Mouse (Mus musculus): ENCODE measurements around the gene Abcb4. TPM values are rescaled to one million over a fixed set of nuclear protein-coding genes. Genes with fewer than 3 reads are reported as not detected.
"Not testable (repeated sequence)": the region's sequence is repeated elsewhere in the genome, so short reads cannot be mapped to it uniquely, and the experiment has no call there.

Gene Abcb4
- polyA plus RNA-seq, 1 experiment from 2014 or later, result 0.29 TPM

GRCm38 (mm10) chr5:8937965-8938364, 44.4 kb downstream of the Abcb4 start:
- H3K9me3 ChIP-seq, result no peaks in the 10 kb centered on the region
- 94% methylated on average over 7 of the region's 7 CpGs for WGBS

GRCm38 (mm10) chr5:8941266-8941665, 47.7 kb downstream of the Abcb4 start:
- not testable (repeated sequence) for H3K4me1 ChIP-seq; H3K27me3 ChIP-seq (ENCODE audit: poor library complexity, severe bottlenecking); H3K4me3 ChIP-seq; H3K9me3 ChIP-seq; H3K36me3 ChIP-seq (replicated peaks); H3K27ac ChIP-seq; DNase-seq (ENCODE audit: extremely low spot score, low spot score)
- no CpG with 5 or more reads among the region's 1 CpGs for whole genome bisulfite sequencing

More at GRCm38 (mm10) chr5:8937965-8938364, 44.4 kb downstream of the Abcb4 start:
- no peaks in the 10 kb centered on the region for H3K36me3 ChIP-seq (replicated peaks)
- no peaks in the 10 kb centered on the region for H3K27me3 ChIP-seq (ENCODE audit: poor library complexity, severe bottlenecking)
- no peaks in the 10 kb centered on the region for H3K4me1 ChIP-seq
- DNase-seq (ENCODE audit: extremely low spot score, low spot score), result no peak
- H3K27ac ChIP-seq, result no peak overlapping the region
- no peak overlapping the region for H3K4me3 ChIP-seq

- H3K4me3 ChIP-seq, result no peak overlapping the region
These were observed 50.3 kb downstream of the Abcb4 start for GRCm38 (mm10) chr5:8943836-8944235.

GRCm38 (mm10) chr5:8947423-8948110, 54.0 kb downstream of the Abcb4 start:
- Histone ChIP-seq H3K27ac (no peak overlapping the region), H3K27me3 (ENCODE audit: poor library complexity, severe bottlenecking) (no peaks in the 10 kb centered on the region), H3K4me1 (no peaks in the 10 kb centered on the region), H3K36me3 (replicated peaks) (no peaks in the 10 kb centered on the region), H3K9me3 (no peaks in the 10 kb centered on the region), H3K4me3 (no peak overlapping the region)
- WGBS, result 75% methylated on average over 4 of the region's 4 CpGs
- DNase-seq (ENCODE audit: extremely low spot score, low spot score), result no peak

More at GRCm38 (mm10) chr5:8943836-8944235, 50.3 kb downstream of the Abcb4 start:
- Histone ChIP-seq H3K27me3 (ENCODE audit: poor library complexity, severe bottlenecking) (no peaks in the 10 kb centered on the region), H3K27ac (no peak overlapping the region), H3K36me3 (replicated peaks) (no peaks in the 10 kb centered on the region), H3K4me1 (no peaks in the 10 kb centered on the region), H3K9me3 (no peaks in the 10 kb centered on the region)
- WGBS, result 85% methylated on average over 3 of the region's 3 CpGs
- no peak for DNase-seq (ENCODE audit: extremely low spot score, low spot score)

GRCm38 (mm10) chr5:8953660-8954059, 60.1 kb downstream of the Abcb4 start:
- WGBS, result 92% methylated on average over 2 of the region's 2 CpGs
- H3K27me3 ChIP-seq (ENCODE audit: poor library complexity, severe bottlenecking), result no peaks in the 10 kb centered on the region

GRCm38 (mm10) chr5:8955544-8955943, 62.0 kb downstream of the Abcb4 start:
- Histone ChIP-seq H3K36me3 (replicated peaks) (no peaks in the 10 kb centered on the region), H3K9me3 (no peaks in the 10 kb centered on the region)
- 94% methylated on average over 3 of the region's 3 CpGs for WGBS

More at GRCm38 (mm10) chr5:8953660-8954059, 60.1 kb downstream of the Abcb4 start:
- Histone ChIP-seq H3K4me3 (no peak overlapping the region), H3K27ac (no peak overlapping the region), H3K9me3 (no peaks in the 10 kb centered on the region), H3K36me3 (replicated peaks) (no peaks in the 10 kb centered on the region), H3K4me1 (no peaks in the 10 kb centered on the region)
- DNase-seq (ENCODE audit: extremely low spot score, low spot score), result no peak

GRCm38 (mm10) chr5:8960534-8960933, 67.0 kb downstream of the Abcb4 start:
- WGBS, result 88% methylated on average over 4 of the region's 4 CpGs
- Histone ChIP-seq H3K36me3 (replicated peaks) (peaks cover 20% of the 10 kb centered on the region), H3K4me1 (no peaks in the 10 kb centered on the region), H3K9me3 (no peaks in the 10 kb centered on the region), H3K4me3 (no peak overlapping the region), H3K27me3 (ENCODE audit: poor library complexity, severe bottlenecking) (no peaks in the 10 kb centered on the region), H3K27ac (no peak overlapping the region)
- DNase-seq (ENCODE audit: extremely low spot score, low spot score), result no peak

More at GRCm38 (mm10) chr5:8955544-8955943, 62.0 kb downstream of the Abcb4 start:
- Histone ChIP-seq H3K4me1 (no peaks in the 10 kb centered on the region), H3K4me3 (no peak overlapping the region), H3K27me3 (ENCODE audit: poor library complexity, severe bottlenecking) (no peaks in the 10 kb centered on the region), H3K27ac (no peak overlapping the region)
- no peak for DNase-seq (ENCODE audit: extremely low spot score, low spot score)

- Histone ChIP-seq H3K27me3 (ENCODE audit: poor library complexity, severe bottlenecking) (no peaks in the 10 kb centered on the region), H3K9me3 (no peaks in the 10 kb centered on the region), H3K4me1 (no peaks in the 10 kb centered on the region), H3K36me3 (replicated peaks) (peaks cover 55% of the 10 kb centered on the region), H3K27ac (no peak overlapping the region), H3K4me3 (no peak overlapping the region)
- 96% methylated on average over 5 of the region's 5 CpGs for WGBS
- no peak for DNase-seq (ENCODE audit: extremely low spot score, low spot score)
These were observed 71.0 kb downstream of the Abcb4 start for GRCm38 (mm10) chr5:8964487-8964886.

- DNase-seq (ENCODE audit: extremely low spot score, low spot score), result no peak
- Histone ChIP-seq H3K4me3 (no peak overlapping the region), H3K4me1 (peaks cover 5% of the 10 kb centered on the region; the same call in 1 of the 2 replicates), H3K36me3 (replicated peaks) (peaks cover 83% of the 10 kb centered on the region), H3K27me3 (ENCODE audit: poor library complexity, severe bottlenecking) (no peaks in the 10 kb centered on the region), H3K27ac (no peak overlapping the region), H3K9me3 (no peaks in the 10 kb centered on the region)
- 86% methylated on average over 2 of the region's 2 CpGs for WGBS
These were observed 77.2 kb downstream of the Abcb4 start for GRCm38 (mm10) chr5:8970694-8971093.

- H3K9me3 ChIP-seq, result no peaks in the 10 kb centered on the region
- H3K36me3 ChIP-seq (replicated peaks), result peaks cover 67% of the 10 kb centered on the region
- H3K4me1 ChIP-seq, result peaks cover 5% of the 10 kb centered on the region; the same call in 1 of the 2 replicates
- no peaks in the 10 kb centered on the region for H3K27me3 ChIP-seq (ENCODE audit: poor library complexity, severe bottlenecking)
- no peak overlapping the region for H3K4me3 ChIP-seq
- no peak for DNase-seq (ENCODE audit: extremely low spot score, low spot score)
- H3K27ac ChIP-seq, result no peak overlapping the region
- WGBS, result 53% methylated on average over 7 of the region's 7 CpGs
These were observed 78.8 kb downstream of the Abcb4 start for GRCm38 (mm10) chr5:8972355-8972754.

- Histone ChIP-seq H3K36me3 (replicated peaks) (peaks cover 50% of the 10 kb centered on the region), H3K4me1 (peaks cover 5% of the 10 kb centered on the region; the same call in 1 of the 2 replicates), H3K27ac (no peak overlapping the region), H3K27me3 (ENCODE audit: poor library complexity, severe bottlenecking) (no peaks in the 10 kb centered on the region), H3K4me3 (no peak overlapping the region), H3K9me3 (no peaks in the 10 kb centered on the region)
- DNase-seq (ENCODE audit: extremely low spot score, low spot score), result no peak
These were observed 81.2 kb downstream of the Abcb4 start for GRCm38 (mm10) chr5:8974721-8975120.

GRCm38 (mm10) chr5:8985470-8985869, 92.0 kb downstream of the Abcb4 start:
- peaks cover 64% of the 10 kb centered on the region for H3K36me3 ChIP-seq (replicated peaks)

GRCm38 (mm10) chr5:8987925-8988324, 94.4 kb downstream of the Abcb4 start:
- DNase-seq (ENCODE audit: extremely low spot score, low spot score), result no peak
- no peaks in the 10 kb centered on the region for H3K4me1 ChIP-seq
- 94% methylated on average over 5 of the region's 5 CpGs for WGBS
- no peaks in the 10 kb centered on the region for H3K9me3 ChIP-seq
- H3K27me3 ChIP-seq (ENCODE audit: poor library complexity, severe bottlenecking), result no peaks in the 10 kb centered on the region
- no peak overlapping the region for H3K4me3 ChIP-seq
- H3K36me3 ChIP-seq (replicated peaks), result peaks cover 67% of the 10 kb centered on the region
- H3K27ac ChIP-seq, result no peak overlapping the region

More at GRCm38 (mm10) chr5:8985470-8985869, 92.0 kb downstream of the Abcb4 start:
- no peak overlapping the region for H3K4me3 ChIP-seq
- no peaks in the 10 kb centered on the region for H3K9me3 ChIP-seq
- H3K27me3 ChIP-seq (ENCODE audit: poor library complexity, severe bottlenecking), result no peaks in the 10 kb centered on the region
- H3K4me1 ChIP-seq, result no peaks in the 10 kb centered on the region
- DNase-seq (ENCODE audit: extremely low spot score, low spot score), result no peak
- H3K27ac ChIP-seq, result no peak overlapping the region
- 95% methylated on average over 3 of the region's 3 CpGs for WGBS

Data from forebrain, embryonic 10.5 days (tissue).